Mouse (Mus musculus): Measurements from ENCODE around the gene Pcnt.

DNA sequence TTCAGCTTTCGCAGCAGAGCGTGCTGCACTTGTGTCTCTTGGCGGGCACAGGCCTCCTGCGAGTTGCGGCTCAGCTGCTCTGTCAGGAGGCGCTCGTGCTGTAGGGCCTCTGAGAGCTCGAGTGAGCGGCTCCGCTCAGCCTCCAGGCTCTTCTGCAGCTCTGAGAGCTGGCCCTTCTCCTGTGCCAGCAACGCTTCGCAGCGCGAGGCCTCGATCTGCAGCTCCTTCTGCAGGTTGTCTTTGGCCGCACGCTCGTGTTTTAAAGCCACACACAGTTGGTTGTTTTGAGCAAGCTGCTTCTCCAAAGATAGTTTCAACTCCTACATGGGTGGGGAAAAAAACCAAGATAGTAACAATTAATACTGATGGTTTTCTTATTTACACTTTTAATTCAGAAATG, 67.6 kb downstream of the Pcnt start:
- TF ChIP-seq CTCF (IDR thresholded peaks at IDR 0.05; ENCODE audit: control insufficient read depth, insufficient read depth, insufficient replicate concordance, low read depth, low read length) (no peak), POLR2A (IDR thresholded peaks at IDR 0.05; ENCODE audit: control insufficient read depth, low read depth, low read length) (no peak)

Measured in testis, adult 2 months (tissue).